ENCODE assay signal across 21 mouse cellular contexts in the genomic region with DNA sequence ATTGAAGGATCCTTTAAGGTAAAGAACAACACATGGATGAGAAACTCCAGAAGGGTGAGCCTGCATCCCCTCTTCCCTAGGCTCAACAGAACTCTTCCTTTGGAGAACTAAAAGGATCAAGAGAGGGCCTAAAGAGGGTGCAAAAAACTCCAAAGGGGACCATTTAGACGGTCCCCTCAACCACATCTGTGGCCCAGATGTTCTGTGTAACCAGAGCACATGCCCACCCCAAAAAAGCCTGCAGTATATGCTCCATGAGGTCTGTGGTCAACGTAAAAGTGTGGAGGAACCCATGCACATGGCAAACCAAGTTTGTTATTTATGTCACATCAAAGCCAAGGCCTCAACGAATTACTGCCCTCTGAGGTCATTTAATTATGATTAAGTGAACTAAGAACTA.
"Had no signal": no experiment of that assay in that cellular context is flagged by ENCODE, and none has a peak within 500 bp of the region (broad histone marks: within the 10 kb centered on the region; RNA-seq: fewer than 3 reads in every experiment).

No protein-coding gene starts in this region.

- H3K9ac ChIP-seq: lung, embryonic 15.5 days; neural tube, embryonic 13.5 days; neural tube, embryonic 15.5 days had no signal

- H3K27ac ChIP-seq: lung, embryonic 15.5 days; macrophage; neural tube, embryonic 13.5 days; neural tube, embryonic 15.5 days had no signal

- H3K27me3 ChIP-seq: lung, embryonic 15.5 days; neural tube, embryonic 15.5 days had no signal

- H3K9me3 ChIP-seq: lung, embryonic 15.5 days; megakaryocyte, embryonic 14.5 days; neural tube, embryonic 13.5 days; neural tube, embryonic 15.5 days had no signal

- ATAC-seq: lung, postnatal 0 days; midbrain, embryonic 16.5 days had no signal

- H3K4me2 ChIP-seq: lung, embryonic 15.5 days; midbrain, embryonic 11.5 days; neural tube, embryonic 13.5 days; neural tube, embryonic 15.5 days had no signal

- DNase-seq: lung, adult 2 months; lung, postnatal 14 days; lung, postnatal 36 days; midbrain, embryonic 14.5 days; retina, postnatal 1 day; right cerebral cortex, adult 18-20 months; right cerebral cortex, postnatal 25 days; right cerebral cortex, postnatal 4 days; spleen, adult 18-20 months; thymus, adult 18-20 months; thymus, postnatal 14 days; thymus, postnatal 36 days had no signal

- H3K4me1 ChIP-seq: lung, embryonic 15.5 days; megakaryocyte, embryonic 14.5 days; neural tube, embryonic 13.5 days; neural tube, embryonic 15.5 days had no signal

- H3K4me3 ChIP-seq: lung, embryonic 15.5 days; megakaryocyte, embryonic 14.5 days; myocyte; neural tube, embryonic 13.5 days; neural tube, embryonic 15.5 days had no signal

- H3K36me3 ChIP-seq: lung, embryonic 15.5 days; neural tube, embryonic 13.5 days; neural tube, embryonic 15.5 days had no signal
